Mouse (Mus musculus): ENCODE results near the gene Pold4. TPM values are rescaled to one million over a fixed set of nuclear protein-coding genes. Genes with fewer than 3 reads are reported as not detected.

Gene Pold4
- total and polyA plus RNA-seq, 2 experiments from 2014 or later: 20.8 to 37.7 TPM

DNA sequence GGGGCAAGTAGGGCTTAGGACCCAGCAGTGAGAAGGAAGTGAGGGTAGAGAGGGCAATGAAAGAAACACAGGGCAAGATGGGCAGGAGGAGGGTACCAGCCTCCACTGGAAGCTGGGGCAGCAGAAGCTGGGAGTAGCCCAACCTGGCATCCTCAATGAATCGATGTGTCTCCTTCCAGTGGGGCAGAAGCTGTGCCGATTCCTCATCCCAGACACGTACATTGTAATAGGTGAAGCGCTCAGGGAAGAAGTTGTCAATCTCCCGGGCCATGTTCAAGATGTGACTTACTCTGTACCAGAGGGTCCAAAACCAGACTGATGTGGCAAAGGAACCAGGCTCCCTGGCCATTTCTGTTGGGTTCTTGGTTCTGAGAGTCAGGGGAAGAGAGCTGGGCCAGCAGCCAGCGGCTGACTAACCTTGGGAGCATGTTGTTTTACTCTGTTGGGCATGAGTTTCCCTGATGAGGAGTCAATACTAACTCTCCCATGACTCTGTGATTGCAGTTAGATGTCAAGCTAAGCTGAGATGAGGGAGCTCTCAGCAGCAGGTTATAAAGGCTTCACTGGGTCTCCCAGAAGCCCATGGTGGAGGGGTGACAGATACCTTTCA lies 32.6 kb downstream of the Pold4 start:
- H3K4me1 ChIP-seq (ENCODE audit: insufficient read depth, low read length): peaks cover 5% of the 10 kb centered on the region; the same call in 1 of the 2 replicates
- no peak overlapping the region for H3K9ac ChIP-seq (replicated peaks; ENCODE audit: low read length, poor library complexity, severe bottlenecking)
- H3K36me3 ChIP-seq (ENCODE audit: insufficient read depth, low read length): no peaks in the 10 kb centered on the region
- 90% methylated on average over 6 of the region's 6 CpGs for WGBS
- H3K27ac ChIP-seq (ENCODE audit: low read depth, low read length): no peak overlapping the region
- TF ChIP-seq CTCF (IDR thresholded peaks at IDR 0.05): no peak
- ATAC-seq (ENCODE audit: low FRiP score) (no peak), DNase-seq (ENCODE audit: low spot score) (no peak)
- no peak overlapping the region for H3K4me2 ChIP-seq (ENCODE audit: low read depth, low read length, poor library complexity, severe bottlenecking)
- no peak overlapping the region for H3K4me3 ChIP-seq (ENCODE audit: low read depth, low read length)
- H3K27me3 ChIP-seq (ENCODE audit: insufficient read depth, low read length): no peaks in the 10 kb centered on the region
- no peaks in the 10 kb centered on the region for H3K9me3 ChIP-seq (ENCODE audit: low read length)

DNA sequence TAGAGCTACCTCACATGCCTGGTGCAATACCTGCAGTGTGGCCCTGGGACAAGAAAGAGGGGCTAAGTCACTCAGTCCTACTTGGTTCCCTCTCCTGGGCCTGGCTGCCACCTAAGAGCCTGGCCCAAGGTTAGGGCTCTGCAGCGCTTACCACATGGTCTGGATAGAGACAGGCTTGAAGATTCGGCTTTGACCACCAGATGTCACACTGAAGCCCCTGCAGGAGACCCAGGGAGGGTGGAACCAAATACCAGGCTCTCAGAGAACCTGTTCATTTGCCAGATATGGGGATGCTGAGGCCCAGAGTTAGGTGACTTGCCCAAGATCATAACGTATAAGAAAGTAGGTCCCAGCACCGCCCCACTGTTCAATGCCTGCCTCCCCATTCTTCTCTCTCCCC lies 34.3 kb downstream of the Pold4 start:
- Histone ChIP-seq H3K4me1 (ENCODE audit: insufficient read depth, low read length) (peaks cover 5% of the 10 kb centered on the region; the same call in 1 of the 2 replicates), H3K27me3 (ENCODE audit: insufficient read depth, low read length) (no peaks in the 10 kb centered on the region), H3K4me3 (ENCODE audit: low read depth, low read length) (no peak overlapping the region), H3K4me2 (ENCODE audit: low read depth, low read length, poor library complexity, severe bottlenecking) (no peak overlapping the region), H3K36me3 (ENCODE audit: insufficient read depth, low read length) (peaks cover 8% of the 10 kb centered on the region), H3K9ac (replicated peaks; ENCODE audit: low read length, poor library complexity, severe bottlenecking) (no peak overlapping the region), H3K9me3 (ENCODE audit: low read length) (no peaks in the 10 kb centered on the region), H3K27ac (ENCODE audit: low read depth, low read length) (no peak overlapping the region)
- DNase-seq (ENCODE audit: low spot score): peak; percentile 54
- no peak for ATAC-seq (ENCODE audit: low FRiP score)
- peak; percentile 56 for TF ChIP-seq CTCF (IDR thresholded peaks at IDR 0.05)
- WGBS: 57% methylated on average over 4 of the region's 4 CpGs

DNA sequence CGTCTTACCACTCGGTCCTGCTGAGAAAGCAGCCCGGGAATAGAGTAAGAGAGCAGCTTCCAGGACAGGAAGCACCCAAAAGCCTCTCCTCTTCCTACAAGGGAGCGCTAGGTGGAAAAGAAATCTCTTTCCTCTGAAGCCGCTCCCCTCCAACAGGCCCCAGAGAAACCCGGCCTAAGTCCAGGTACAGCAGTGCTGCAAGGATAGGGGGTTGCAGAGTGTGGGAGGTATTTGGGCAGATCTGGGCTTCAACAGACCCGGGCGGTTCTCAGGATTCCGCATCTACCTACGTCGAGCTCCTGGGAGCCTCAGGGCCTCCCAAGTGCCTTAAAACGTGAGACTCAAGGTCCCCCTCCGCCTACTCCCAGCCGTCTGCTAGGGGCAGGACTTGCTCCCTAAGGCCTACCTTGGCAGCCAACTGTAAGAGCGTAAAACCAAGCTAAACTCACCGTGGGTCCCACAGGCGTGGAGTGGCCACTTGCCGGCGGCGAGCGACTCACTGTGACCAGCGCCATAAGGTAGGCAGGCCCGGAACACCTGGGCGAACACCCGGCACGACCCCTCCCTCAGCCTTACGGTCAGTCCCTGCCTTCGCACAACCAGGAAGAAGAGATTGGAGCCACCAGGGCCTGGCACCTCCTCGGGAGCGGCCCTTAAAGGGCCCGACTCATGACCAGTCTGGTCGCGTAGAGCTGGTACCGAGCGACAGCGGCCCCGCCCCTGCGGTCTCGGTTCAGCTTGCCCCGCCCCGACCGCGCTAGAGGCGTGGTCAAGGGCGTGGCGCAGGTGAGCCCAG lies 37.1 kb downstream of the Pold4 start, which contains the start of gene Ssh3:
Gene Ssh3 (minus strand): TSS at position 615 of the 796 bp plus-strand sequence.
- DNase-seq (ENCODE audit: low spot score) (peak; percentile 56), ATAC-seq (ENCODE audit: low FRiP score) (peak; percentile 57; the same call in 1 of the 2 replicates)
- H3K27ac ChIP-seq (ENCODE audit: low read depth, low read length): no peak within 1 kb of the TSS; the same call in 1 of the 2 replicates
- WGBS: 9% methylated on average over 46 of the region's 46 CpGs
- H3K4me3 ChIP-seq (ENCODE audit: low read depth, low read length): peak within 1 kb of the TSS; percentile 32
- peak within 1 kb of the TSS; percentile 42 for H3K9ac ChIP-seq (replicated peaks; ENCODE audit: low read length, poor library complexity, severe bottlenecking)
- no peak for TF ChIP-seq CTCF (IDR thresholded peaks at IDR 0.05)
- no peaks in the 10 kb centered on the region for H3K9me3 ChIP-seq (ENCODE audit: low read length)
- H3K36me3 ChIP-seq (ENCODE audit: insufficient read depth, low read length): peaks cover 26% of the 10 kb centered on the region
- peaks cover 5% of the 10 kb centered on the region; the same call in 1 of the 2 replicates for H3K4me1 ChIP-seq (ENCODE audit: insufficient read depth, low read length)
- H3K4me2 ChIP-seq (ENCODE audit: low read depth, low read length, poor library complexity, severe bottlenecking): peak within 1 kb of the TSS; percentile 55
- no peaks in the 10 kb centered on the region for H3K27me3 ChIP-seq (ENCODE audit: insufficient read depth, low read length)

DNA sequence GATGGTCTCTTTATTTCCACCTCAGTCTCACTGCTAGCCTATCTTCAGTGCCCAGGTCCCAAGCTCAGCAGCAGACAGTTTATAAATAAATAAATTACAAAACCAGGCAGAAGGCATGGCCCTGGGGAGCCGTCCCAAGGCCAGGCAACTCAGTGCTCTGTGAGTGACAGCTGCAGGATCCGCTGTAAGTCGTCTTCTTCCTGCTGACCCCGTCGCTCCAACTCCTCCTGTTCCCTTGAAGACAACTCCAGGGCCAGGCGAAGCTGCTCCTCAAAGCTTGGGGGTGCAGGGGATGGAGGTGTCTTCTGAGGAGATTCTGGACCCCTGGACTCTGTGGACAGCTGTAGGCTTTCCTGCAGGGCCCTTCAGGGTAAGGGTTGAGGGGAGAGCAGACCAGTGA lies 38.5 kb downstream of the Pold4 start:
- H3K4me3 ChIP-seq (ENCODE audit: low read depth, low read length): no peak overlapping the region
- peaks cover 5% of the 10 kb centered on the region; the same call in 1 of the 2 replicates for H3K4me1 ChIP-seq (ENCODE audit: insufficient read depth, low read length)
- no peaks in the 10 kb centered on the region for H3K27me3 ChIP-seq (ENCODE audit: insufficient read depth, low read length)
- no peak overlapping the region for H3K9ac ChIP-seq (replicated peaks; ENCODE audit: low read length, poor library complexity, severe bottlenecking)
- no peak overlapping the region for H3K27ac ChIP-seq (ENCODE audit: low read depth, low read length)
- no peak for DNase-seq (ENCODE audit: low spot score)
- H3K36me3 ChIP-seq (ENCODE audit: insufficient read depth, low read length): peaks cover 26% of the 10 kb centered on the region
- H3K4me2 ChIP-seq (ENCODE audit: low read depth, low read length, poor library complexity, severe bottlenecking): no peak overlapping the region
- no peak for TF ChIP-seq CTCF (IDR thresholded peaks at IDR 0.05)
- no peaks in the 10 kb centered on the region for H3K9me3 ChIP-seq (ENCODE audit: low read length)
- 66% methylated on average over 6 of the region's 6 CpGs for WGBS
- ATAC-seq (ENCODE audit: low FRiP score): no peak

DNA sequence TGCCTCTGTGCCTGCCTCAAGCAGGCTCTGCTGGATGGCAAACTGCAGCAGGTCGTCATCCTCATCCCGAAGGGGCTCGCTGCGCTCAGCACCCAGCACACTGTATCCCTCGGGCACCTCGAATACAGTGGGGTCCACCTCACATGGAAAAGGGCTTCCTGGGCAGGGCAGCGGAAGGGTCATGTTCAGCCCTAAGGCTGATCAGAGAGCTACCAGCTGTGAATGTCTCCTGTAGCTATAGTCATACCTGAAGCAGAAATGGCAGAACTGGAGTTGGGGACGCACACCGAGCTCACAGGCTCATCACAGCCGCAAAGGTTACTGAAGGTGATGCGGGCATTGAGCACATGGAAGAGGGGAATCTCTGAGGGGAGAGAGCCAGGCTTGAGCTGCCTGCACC lies 39.3 kb downstream of the Pold4 start:
- H3K9me3 ChIP-seq (ENCODE audit: low read length): no peaks in the 10 kb centered on the region
- TF ChIP-seq CTCF (IDR thresholded peaks at IDR 0.05): no peak
- WGBS: 95% methylated on average over 11 of the region's 11 CpGs
- H3K4me3 ChIP-seq (ENCODE audit: low read depth, low read length): no peak overlapping the region
- ATAC-seq (ENCODE audit: low FRiP score) (no peak), DNase-seq (ENCODE audit: low spot score) (no peak)
- H3K4me2 ChIP-seq (ENCODE audit: low read depth, low read length, poor library complexity, severe bottlenecking): no peak overlapping the region
- H3K27me3 ChIP-seq (ENCODE audit: insufficient read depth, low read length): no peaks in the 10 kb centered on the region
- no peak overlapping the region for H3K9ac ChIP-seq (replicated peaks; ENCODE audit: low read length, poor library complexity, severe bottlenecking)
- H3K36me3 ChIP-seq (ENCODE audit: insufficient read depth, low read length): peaks cover 26% of the 10 kb centered on the region
- H3K27ac ChIP-seq (ENCODE audit: low read depth, low read length): no peak overlapping the region
- peaks cover 5% of the 10 kb centered on the region; the same call in 1 of the 2 replicates for H3K4me1 ChIP-seq (ENCODE audit: insufficient read depth, low read length)

DNA sequence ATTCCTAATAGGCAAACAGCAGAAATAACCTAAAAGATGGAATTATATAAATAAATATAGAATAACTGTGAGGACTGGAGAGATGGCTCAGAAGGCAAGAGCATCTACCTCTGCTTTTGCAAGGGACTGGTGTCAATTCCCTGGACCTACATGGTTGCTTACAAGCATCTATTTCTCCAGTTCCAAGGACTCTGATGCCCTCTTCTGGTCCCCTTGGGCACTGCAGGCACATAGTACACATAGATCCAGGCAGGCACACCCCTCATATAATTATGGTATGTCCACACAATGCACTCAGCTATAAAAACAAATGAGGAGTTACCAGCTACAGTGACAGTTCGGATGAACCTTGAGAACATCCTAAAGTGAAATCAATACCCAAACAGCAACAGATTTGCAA lies 47.8 kb downstream of the Pold4 start:
- TF ChIP-seq CTCF (IDR thresholded peaks at IDR 0.05): peak; percentile 52
- Histone ChIP-seq H3K27ac (ENCODE audit: low read depth, low read length) (no peak overlapping the region), H3K27me3 (ENCODE audit: insufficient read depth, low read length) (no peaks in the 10 kb centered on the region), H3K9ac (replicated peaks; ENCODE audit: low read length, poor library complexity, severe bottlenecking) (no peak overlapping the region), H3K4me2 (ENCODE audit: low read depth, low read length, poor library complexity, severe bottlenecking) (no peak overlapping the region), H3K9me3 (ENCODE audit: low read length) (no peaks in the 10 kb centered on the region), H3K4me1 (ENCODE audit: insufficient read depth, low read length) (peaks cover 8% of the 10 kb centered on the region), H3K36me3 (ENCODE audit: insufficient read depth, low read length) (peaks cover 6% of the 10 kb centered on the region; the same call in 1 of the 2 replicates), H3K4me3 (ENCODE audit: low read depth, low read length) (no peak overlapping the region)
- WGBS: 95% methylated on average over 1 of the region's 1 CpGs
- no peak for DNase-seq (ENCODE audit: low spot score)
- no peak for ATAC-seq (ENCODE audit: low FRiP score)

All from midbrain, postnatal 0 days (tissue).